Mouse (Mus musculus): ENCODE data around the gene Cylc2. TPM values are rescaled to one million over a fixed set of nuclear protein-coding genes. Genes with fewer than 3 reads are reported as not detected.

The Cylc2 gene
- polyA plus RNA-seq (2015; fragmentation: Nextera tagmentation; extraction: Ambion mirVana): not detected in 2 replicates

DNA sequence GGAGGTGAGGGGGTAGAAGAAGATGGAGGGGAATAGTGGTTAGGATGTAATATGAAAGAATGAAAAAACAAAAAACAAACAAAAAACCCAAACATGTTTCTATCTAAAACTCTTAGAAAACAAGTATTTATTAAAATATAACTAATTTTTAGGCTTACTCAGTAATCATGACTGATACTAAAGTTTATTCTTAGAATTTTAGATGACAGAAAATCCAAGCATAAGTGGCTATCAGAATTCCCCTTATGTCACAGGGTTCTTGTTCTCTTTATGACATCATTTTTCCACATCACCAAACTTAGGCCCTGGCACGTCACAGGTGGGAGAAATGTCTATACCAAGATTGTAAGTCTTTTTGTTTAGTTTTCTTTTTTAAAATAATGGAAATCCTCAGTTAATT is at the start of gene Cylc2:
Cylc2 (plus strand) TSS at position 301 of the 400 bp plus-strand sequence.
- H3K4me1 ChIP-seq (replicated peaks; ENCODE audit: control insufficient read depth, insufficient read depth, low read length): no peaks in the 10 kb centered on the region
- ATAC-seq: no peak
- no peaks in the 10 kb centered on the region for H3K27me3 ChIP-seq (replicated peaks; ENCODE audit: control insufficient read depth, insufficient read depth, low read length)

More for the DNA sequence above, at the start of gene Cylc2:
- Histone ChIP-seq H3K9ac (replicated peaks; ENCODE audit: low read depth, low read length) (no peak within 1 kb of the TSS), H3K9me3 (ENCODE audit: control insufficient read depth, low read length) (no peaks in the 10 kb centered on the region), H3K4me3 (replicated peaks; ENCODE audit: low read length) (no peak within 1 kb of the TSS), H3K36me3 (ENCODE audit: control insufficient read depth, insufficient read depth) (no peaks in the 10 kb centered on the region), H3K27ac (ENCODE audit: low read length) (no peak within 1 kb of the TSS), H3K4me2 (ENCODE audit: low read length) (no peak within 1 kb of the TSS)
- WGBS: 79% methylated on average over 1 of the region's 1 CpGs

Measured in forebrain, embryonic 16.5 days (tissue).